Mouse (Mus musculus) liver, embryonic 15.5 days (tissue): Measurements from ENCODE around the gene Rgl1. TPM values are rescaled to one million over a fixed set of nuclear protein-coding genes. Genes with fewer than 3 reads are reported as not detected.

Experiments
- ATAC-seq: fragments of 200-750 bp; cut with Nextera tagmentation; 2 replicates; pipeline ENCODE4 v1.8.0; 2017; ENCODE audit warnings: moderate number of reproducible peaks, mild to moderate bottlenecking, moderate library complexity; ENCODE audit not compliant: insufficient read depth
- H3K27ac ChIP-seq: fragments of 300-500 bp; sonication (generic); replicated peaks from 2 replicates; pipeline ENCODE4 v1.5.1; 2015; ENCODE audit warnings: mild to moderate bottlenecking, inconsistent platforms
- H3K27me3 ChIP-seq: fragments of 300-500 bp; sonication (generic); 2 replicates; pipeline ENCODE4 v1.6.1; 2015; ENCODE audit warnings: mild to moderate bottlenecking, inconsistent platforms
- H3K36me3 ChIP-seq: fragments of 300-500 bp; sonication (generic); replicated peaks from 2 replicates; pipeline ENCODE4 v1.6.1; 2015; ENCODE audit warnings: moderate library complexity, mild to moderate bottlenecking, inconsistent platforms
- H3K4me1 ChIP-seq: fragments of 300-500 bp; sonication (generic); replicated peaks from 2 replicates; pipeline ENCODE4 v1.6.1; 2015; ENCODE audit warnings: inconsistent platforms
- H3K4me2 ChIP-seq: fragments of 300-500 bp; sonication (generic); 2 replicates; pipeline ENCODE4 v1.6.1; 2015; ENCODE audit warnings: moderate library complexity, mild to moderate bottlenecking, inconsistent platforms
- H3K4me3 ChIP-seq: fragments of 300-500 bp; sonication (generic); replicated peaks from 2 replicates; pipeline ENCODE4 v1.5.1; 2015; ENCODE audit warnings: mild to moderate bottlenecking, inconsistent platforms
- H3K9ac ChIP-seq: fragments of 300-500 bp; sonication (generic); 2 replicates; pipeline ENCODE4 v1.6.1; 2015; ENCODE audit warnings: moderate library complexity, mild to moderate bottlenecking, inconsistent platforms
- H3K9me3 ChIP-seq: fragments of 300-500 bp; sonication (generic); replicated peaks from 2 replicates; pipeline ENCODE4 v1.6.1; 2016; ENCODE audit warnings: inconsistent platforms
- WGBS: fragments of 180-500 bp; shearing (Covaris S2); methylation state at CpG from one replicate; pipeline ENCODE4 v1.1.7; 2015; ENCODE audit warnings: mixed read lengths; ENCODE audit not compliant: insufficient replicate concordance; 5-methylcytosine and 5-hydroxymethylcytosine counted together
- polyA plus RNA-seq: library from polyadenylated mRNA; unstranded; fragments of >200 nt; fragmentation: Nextera tagmentation; extraction: Ambion mirVana; gene quantifications from 2 replicates; pipeline ENCODE4 v1.2.1, GENCODE M21; 2015

Gene Rgl1
- polyA plus RNA-seq, 1 experiment from 2014 or later = 13.0 TPM

GRCm38 (mm10) chr1:152711037-152711436 is 55.1 kb downstream of the Rgl1 start:
- Histone ChIP-seq H3K27me3 (no peaks in the 10 kb centered on the region), H3K27ac (no peak overlapping the region), H3K9me3 (no peaks in the 10 kb centered on the region), H3K36me3 (no peaks in the 10 kb centered on the region), H3K4me2 (no peak overlapping the region), H3K4me1 (no peaks in the 10 kb centered on the region), H3K9ac (no peak overlapping the region), H3K4me3 (no peak overlapping the region)
- no peak for ATAC-seq
- 62% methylated on average over 4 of the region's 4 CpGs for WGBS

GRCm38 (mm10) chr1:152707560-152707959 is 58.6 kb downstream of the Rgl1 start:
- H3K4me2 ChIP-seq = no peak overlapping the region
- H3K27ac ChIP-seq = no peak overlapping the region
- no peaks in the 10 kb centered on the region for H3K27me3 ChIP-seq
- ATAC-seq = no peak
- H3K36me3 ChIP-seq = no peaks in the 10 kb centered on the region
- H3K4me1 ChIP-seq = no peaks in the 10 kb centered on the region
- no peak overlapping the region for H3K4me3 ChIP-seq
- no peak overlapping the region for H3K9ac ChIP-seq
- H3K9me3 ChIP-seq = no peaks in the 10 kb centered on the region
- WGBS = 67% methylated on average over 2 of the region's 2 CpGs

- Histone ChIP-seq H3K36me3 (no peaks in the 10 kb centered on the region), H3K27me3 (no peaks in the 10 kb centered on the region), H3K4me2 (no peak overlapping the region), H3K4me3 (no peak overlapping the region), H3K27ac (no peak overlapping the region), H3K4me1 (no peaks in the 10 kb centered on the region), H3K9ac (no peak overlapping the region), H3K9me3 (no peaks in the 10 kb centered on the region)
- ATAC-seq = no peak
- 42% methylated on average over 6 of the region's 6 CpGs for WGBS
Observed at GRCm38 (mm10) chr1:152703941-152704340, 62.2 kb downstream of the Rgl1 start.

GRCm38 (mm10) chr1:152702920-152703319 is 63.2 kb downstream of the Rgl1 start:
- Histone ChIP-seq H3K4me3 (no peak overlapping the region), H3K9me3 (no peaks in the 10 kb centered on the region), H3K27ac (no peak overlapping the region), H3K4me2 (no peak overlapping the region), H3K36me3 (no peaks in the 10 kb centered on the region), H3K9ac (no peak overlapping the region), H3K4me1 (no peaks in the 10 kb centered on the region), H3K27me3 (no peaks in the 10 kb centered on the region)
- ATAC-seq = no peak
- 51% methylated on average over 6 of the region's 6 CpGs for WGBS

- H3K36me3 ChIP-seq = no peaks in the 10 kb centered on the region
- H3K9me3 ChIP-seq = no peaks in the 10 kb centered on the region
- no peaks in the 10 kb centered on the region for H3K4me1 ChIP-seq
- H3K4me2 ChIP-seq = no peak overlapping the region
- no peaks in the 10 kb centered on the region for H3K27me3 ChIP-seq
- ATAC-seq = no peak
- WGBS = 69% methylated on average over 5 of the region's 5 CpGs
- no peak overlapping the region for H3K9ac ChIP-seq
- no peak overlapping the region for H3K4me3 ChIP-seq
- no peak overlapping the region for H3K27ac ChIP-seq
Observed at GRCm38 (mm10) chr1:152701066-152701465, 65.1 kb downstream of the Rgl1 start.

GRCm38 (mm10) chr1:152697341-152697740 is 68.8 kb downstream of the Rgl1 start:
- 59% methylated on average over 3 of the region's 3 CpGs for WGBS
- ATAC-seq = no peak
- no peak overlapping the region for H3K9ac ChIP-seq
- H3K4me3 ChIP-seq = no peak overlapping the region
- H3K9me3 ChIP-seq = no peaks in the 10 kb centered on the region
- no peak overlapping the region for H3K4me2 ChIP-seq
- no peaks in the 10 kb centered on the region for H3K27me3 ChIP-seq
- no peaks in the 10 kb centered on the region for H3K4me1 ChIP-seq
- no peak overlapping the region for H3K27ac ChIP-seq
- H3K36me3 ChIP-seq = no peaks in the 10 kb centered on the region

- 47% methylated on average over 9 of the region's 9 CpGs for WGBS
- Histone ChIP-seq H3K9ac (no peak overlapping the region), H3K27me3 (no peaks in the 10 kb centered on the region), H3K36me3 (no peaks in the 10 kb centered on the region), H3K9me3 (no peaks in the 10 kb centered on the region), H3K27ac (no peak overlapping the region), H3K4me3 (no peak overlapping the region), H3K4me2 (no peak overlapping the region), H3K4me1 (no peaks in the 10 kb centered on the region)
- no peak for ATAC-seq
Observed at GRCm38 (mm10) chr1:152695491-152695890, 70.7 kb downstream of the Rgl1 start.

GRCm38 (mm10) chr1:152689968-152690367 is 76.2 kb downstream of the Rgl1 start:
- Histone ChIP-seq H3K4me1 (no peaks in the 10 kb centered on the region), H3K27ac (no peak overlapping the region), H3K4me3 (no peak overlapping the region), H3K9me3 (no peaks in the 10 kb centered on the region), H3K4me2 (no peak overlapping the region), H3K27me3 (no peaks in the 10 kb centered on the region), H3K36me3 (no peaks in the 10 kb centered on the region), H3K9ac (no peak overlapping the region)
- 51% methylated on average over 4 of the region's 4 CpGs for WGBS
- no peak for ATAC-seq

GRCm38 (mm10) chr1:152687733-152688181 is 78.4 kb downstream of the Rgl1 start:
- Histone ChIP-seq H3K4me2 (no peak overlapping the region), H3K27ac (no peak overlapping the region), H3K4me3 (no peak overlapping the region), H3K36me3 (no peaks in the 10 kb centered on the region), H3K4me1 (no peaks in the 10 kb centered on the region), H3K27me3 (no peaks in the 10 kb centered on the region), H3K9me3 (no peaks in the 10 kb centered on the region), H3K9ac (no peak overlapping the region)
- WGBS = 7% methylated on average over 8 of the region's 8 CpGs
- no peak for ATAC-seq

GRCm38 (mm10) chr1:152687099-152687730 is 78.9 kb downstream of the Rgl1 start:
- H3K4me2 ChIP-seq = no peak overlapping the region
- no peaks in the 10 kb centered on the region for H3K4me1 ChIP-seq
- no peaks in the 10 kb centered on the region for H3K9me3 ChIP-seq
- H3K4me3 ChIP-seq = no peak overlapping the region
- H3K27me3 ChIP-seq = no peaks in the 10 kb centered on the region
- H3K9ac ChIP-seq = no peak overlapping the region
- ATAC-seq = no peak
- WGBS = 19% methylated on average over 6 of the region's 6 CpGs
- no peaks in the 10 kb centered on the region for H3K36me3 ChIP-seq
- H3K27ac ChIP-seq = no peak overlapping the region

GRCm38 (mm10) chr1:152685531-152685930 is 80.6 kb downstream of the Rgl1 start:
- no peaks in the 10 kb centered on the region for H3K27me3 ChIP-seq
- H3K4me1 ChIP-seq = no peaks in the 10 kb centered on the region
- no peaks in the 10 kb centered on the region for H3K9me3 ChIP-seq
- 35% methylated on average over 3 of the region's 3 CpGs for WGBS
- no peak for ATAC-seq
- H3K36me3 ChIP-seq = no peaks in the 10 kb centered on the region
- no peak overlapping the region for H3K4me3 ChIP-seq
- H3K9ac ChIP-seq = no peak overlapping the region
- no peak overlapping the region for H3K27ac ChIP-seq
- no peak overlapping the region for H3K4me2 ChIP-seq
